In the genomic region with DNA sequence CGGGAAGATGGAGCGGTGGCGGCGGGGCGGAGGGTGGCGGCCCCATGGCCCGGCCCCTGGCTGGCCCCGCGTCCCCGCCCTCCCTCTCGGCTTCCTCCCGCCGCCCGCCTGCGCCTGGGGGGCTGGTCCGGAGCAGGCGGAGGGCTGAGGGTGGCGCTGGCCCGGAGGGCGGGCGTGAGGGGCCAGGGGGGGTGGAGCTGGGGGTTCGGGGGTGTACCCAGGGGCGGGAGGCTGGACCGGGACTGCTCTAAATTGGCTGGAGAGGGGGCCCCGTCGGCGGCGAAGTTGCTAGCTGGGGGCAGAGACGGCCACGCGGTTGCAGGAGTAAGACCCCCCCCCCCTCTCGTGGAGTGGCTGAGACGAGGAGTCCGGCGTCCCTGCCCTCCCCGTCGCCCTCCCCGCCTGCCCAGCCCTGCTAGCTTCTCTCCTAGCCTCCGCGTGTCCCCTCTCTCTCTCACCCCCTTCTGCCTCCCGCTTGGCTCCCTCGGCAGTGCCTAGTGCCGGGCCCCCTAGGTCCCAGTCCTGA, we compare ENCODE assay signal across 7 mouse cellular contexts. TPM values are rescaled to one million over a fixed set of nuclear protein-coding genes. Genes with fewer than 3 reads are reported as not detected.
A peak's percentile ranks its signal among the peaks of the same experiment; 100 is the strongest.
DNase-seq lines count a peak whose midpoint lies in the region; ATAC-seq and TF ChIP-seq lines count a peak whose summit lies in the region.

No protein-coding gene starts in this region.

- H3K9me3 ChIP-seq in E14TG2a.4 (ENCODE audit: low read length) = no peaks in the 10 kb centered on the region
- no peaks in the 10 kb centered on the region for H3K9me3 ChIP-seq in heart, embryonic 12.5 days (replicated peaks)
- H3K9me3 ChIP-seq in stomach, embryonic 15.5 days = no peaks in the 10 kb centered on the region

- H3K4me3 ChIP-seq in E14TG2a.4 (replicated peaks; ENCODE audit: low read length) (peak overlapping the region; percentile 77), macrophage (ENCODE audit: inconsistent target) (peak overlapping the region; percentile 55)
- peak overlapping the region; percentile 72 for H3K4me3 ChIP-seq in heart, embryonic 12.5 days
- H3K4me3 ChIP-seq in stomach, embryonic 15.5 days (replicated peaks) = peak overlapping the region; percentile 57

- peaks cover 44% of the 10 kb centered on the region for H3K79me2 ChIP-seq in macrophage (ENCODE audit: inconsistent target)

- DNase-seq in 416B (ENCODE audit: low read depth) = peak; percentile 80
- DNase-seq in embryo, embryonic 10.5 days (ENCODE audit: low spot score) = peak; percentile 43
- DNase-seq in kidney, postnatal 25 days = peak; percentile 64 to 86

- 10% methylated on average over 34 of the region's 43 CpGs for WGBS in heart, embryonic 12.5 days
- 11% methylated on average over 20 of the region's 43 CpGs for WGBS in macrophage (ENCODE audit: missing documents)
- WGBS in stomach, embryonic 15.5 days = 10% methylated on average over 15 of the region's 43 CpGs

- H3K27me3 ChIP-seq in E14TG2a.4 (ENCODE audit: insufficient read depth, low read length) = peaks cover 21% of the 10 kb centered on the region
- H3K27me3 ChIP-seq in heart, embryonic 12.5 days (replicated peaks) = 0 out of 2 replicates have a peak, but pooled peaks cover 8% of the 10 kb centered on the region
- H3K27me3 ChIP-seq in stomach, embryonic 15.5 days (replicated peaks) = no peaks in the 10 kb centered on the region

- H3K9ac ChIP-seq in heart, embryonic 12.5 days = peak overlapping the region; percentile 81
- peak overlapping the region; percentile 29; the same call in 1 of the 2 replicates for H3K9ac ChIP-seq in stomach, embryonic 15.5 days

- no peak for TF ChIP-seq CTCF in E14TG2a.4 (conservative IDR thresholded peaks at IDR 0.05; ENCODE audit: low read length)

- peak overlapping the region; percentile 96 for H3K27ac ChIP-seq in heart, embryonic 12.5 days (ENCODE audit: poor library complexity, severe bottlenecking)
- peak overlapping the region; percentile 78 for H3K27ac ChIP-seq in macrophage
- H3K27ac ChIP-seq in stomach, embryonic 15.5 days = peak overlapping the region; percentile 96

- H3K36me3 ChIP-seq in E14TG2a.4 (ENCODE audit: insufficient read depth, low read length) = no peaks in the 10 kb centered on the region
- H3K36me3 ChIP-seq in heart, embryonic 12.5 days = no peaks in the 10 kb centered on the region
- no peaks in the 10 kb centered on the region for H3K36me3 ChIP-seq in macrophage (ENCODE audit: inconsistent target)
- no peaks in the 10 kb centered on the region for H3K36me3 ChIP-seq in stomach, embryonic 15.5 days

- H3K4me1 ChIP-seq in E14TG2a.4 (replicated peaks; ENCODE audit: low read depth, low read length) = peaks cover 23% of the 10 kb centered on the region
- H3K4me1 ChIP-seq in heart, embryonic 12.5 days (replicated peaks) = peaks cover 32% of the 10 kb centered on the region
- no peaks in the 10 kb centered on the region; the same call in 1 of the 2 replicates for H3K4me1 ChIP-seq in stomach, embryonic 15.5 days

- H3K4me2 ChIP-seq in heart, embryonic 12.5 days = peak overlapping the region; percentile 86
- H3K4me2 ChIP-seq in stomach, embryonic 15.5 days = peak overlapping the region; percentile 68

- ATAC-seq in heart, embryonic 12.5 days (ENCODE audit: insufficient number of reproducible peaks, low FRiP score) = peak; percentile 92
- ATAC-seq in stomach, embryonic 15.5 days (ENCODE audit: insufficient read depth, low FRiP score, low read depth) = peak; percentile 87

RNA-seq across cellular contexts. Expression of a gene that starts 0.5 kb away (rescaled TPM):
- polyA plus RNA-seq in heart, embryonic 12.5 days (2016; fragmentation: Nextera tagmentation; extraction: Ambion mirVana) = 73.7 and 75.2 TPM in 2 replicates
- 100 to 1,000 TPM in 25 of 26 experiments, 10 to 100 TPM in 1; 96.0 to 161 (median 141) TPM for total RNA-seq in macrophage (2018; cell fraction: chromatin; rRNA removed)
- 100 to 1,000 TPM in 1 of 26 experiments, 10 to 100 TPM in 25; 59.6 to 105 (median 79.5) TPM for total RNA-seq in macrophage (2018; cell fraction: cytosol; rRNA removed)
- total RNA-seq in macrophage (2018; cell fraction: nucleus; rRNA removed) = 100 to 1,000 TPM in 24 of 26 experiments, 10 to 100 TPM in 2; 92.3 to 175 (median 142) TPM
- 47.1 to 61.4 TPM (median 59.5 TPM) in 3 replicates for polyA plus RNA-seq in macrophage (2018)
- 52.2 and 58.2 TPM in 2 replicates for polyA plus RNA-seq in stomach, embryonic 15.5 days (2015; fragmentation: Nextera tagmentation; extraction: Ambion mirVana)

Comparison
In these comparisons a context has a peak if more than half of its experiments do, and no peak if none do; other contexts are left out.
1. Peak in every context shown above with its lines: DNase-seq, ATAC-seq, H3K4me3 ChIP-seq and H3K27ac ChIP-seq.